Mouse (Mus musculus) Muller cell, postnatal 12 days (primary cell): ENCODE results near the gene 6030408B16Rik.
A peak's percentile ranks its signal among the peaks of the same experiment; 100 is the strongest.
"Not testable (repeated sequence)": the region's sequence is repeated elsewhere in the genome, so short reads cannot be mapped to it uniquely, and the experiment has no call there.

ENCODE experiments used
- DNase-seq: peaks from one replicate; pipeline ENCODE4 v3.0.0-alpha.2; 2015; ENCODE audit errors: inconsistent ontology term

6030408B16Rik gene

GRCm38 (mm10) chr15:101321126-101321525 lies 28.1 kb downstream of the 6030408B16Rik start:
- DNase-seq: no peak

- DNase-seq: no peak
Observed at GRCm38 (mm10) chr15:101322106-101322505, 29.1 kb downstream of the 6030408B16Rik start.

GRCm38 (mm10) chr15:101322640-101323039 lies 29.6 kb downstream of the 6030408B16Rik start:
- no peak for DNase-seq

- DNase-seq: no peak
Observed at GRCm38 (mm10) chr15:101323511-101323910, 30.5 kb downstream of the 6030408B16Rik start.

- not testable (repeated sequence) for DNase-seq
Observed at GRCm38 (mm10) chr15:101324409-101324808, 31.4 kb downstream of the 6030408B16Rik start.

- DNase-seq: no peak
Observed at GRCm38 (mm10) chr15:101325991-101326534, 33.1 kb downstream of the 6030408B16Rik start.

GRCm38 (mm10) chr15:101327282-101327681 lies 34.3 kb downstream of the 6030408B16Rik start:
- DNase-seq: peak; percentile 78

GRCm38 (mm10) chr15:101328876-101329563 lies 36.0 kb downstream of the 6030408B16Rik start:
- DNase-seq: peak; percentile 43

GRCm38 (mm10) chr15:101329564-101329892 lies 36.5 kb downstream of the 6030408B16Rik start:
- peak; percentile 83 for DNase-seq

GRCm38 (mm10) chr15:101331090-101331489 lies 38.1 kb downstream of the 6030408B16Rik start:
- DNase-seq: no peak

GRCm38 (mm10) chr15:101332370-101332769 lies 39.4 kb downstream of the 6030408B16Rik start:
- no peak for DNase-seq

- no peak for DNase-seq
Observed at GRCm38 (mm10) chr15:101333165-101333564, 40.2 kb downstream of the 6030408B16Rik start.

GRCm38 (mm10) chr15:101333648-101334047 lies 40.6 kb downstream of the 6030408B16Rik start:
- DNase-seq: no peak

GRCm38 (mm10) chr15:101336474-101337174 lies 43.6 kb downstream of the 6030408B16Rik start:
- DNase-seq: no peak

- no peak for DNase-seq
Observed at GRCm38 (mm10) chr15:101338359-101338758, 45.3 kb downstream of the 6030408B16Rik start.

- DNase-seq: peak; percentile 71
Observed at GRCm38 (mm10) chr15:101339537-101339936, 46.5 kb downstream of the 6030408B16Rik start.

GRCm38 (mm10) chr15:101341797-101342515 lies 48.9 kb downstream of the 6030408B16Rik start:
- DNase-seq: peak; percentile 36
